Mouse (Mus musculus) fat pad, adult 2 months (tissue): Measurements from ENCODE around the gene Edn1.

Experiments
- DNase-seq: peaks from one replicate; pipeline ENCODE4 v3.0.0-alpha.2; 2011; ENCODE audit warnings: low read depth, low spot score; ENCODE audit errors: extremely low read depth

Gene Edn1

GRCm38 (mm10) chr13:42301161-42301721 lies at the start of gene Edn1:
TSS of gene Edn1 (plus strand) at chr13:42301476.
- no peak for DNase-seq

- no peak for DNase-seq
Observed at GRCm38 (mm10) chr13:42253821-42254220, 47.5 kb upstream of the Edn1 start.

GRCm38 (mm10) chr13:42255105-42255504 lies 46.2 kb upstream of the Edn1 start:
- no peak for DNase-seq

- no peak for DNase-seq
Observed at GRCm38 (mm10) chr13:42258422-42258821, 42.9 kb upstream of the Edn1 start.

- DNase-seq = peak; percentile 25
Observed at GRCm38 (mm10) chr13:42260667-42261066, 40.6 kb upstream of the Edn1 start.

GRCm38 (mm10) chr13:42270051-42270450 lies 31.2 kb upstream of the Edn1 start:
- DNase-seq = no peak

GRCm38 (mm10) chr13:42276774-42277454 lies 24.4 kb upstream of the Edn1 start:
- DNase-seq = no peak

- no peak for DNase-seq
Observed at GRCm38 (mm10) chr13:42277751-42278150, 23.5 kb upstream of the Edn1 start.

GRCm38 (mm10) chr13:42285896-42286295 lies 15.4 kb upstream of the Edn1 start:
- no peak for DNase-seq

GRCm38 (mm10) chr13:42286768-42287167 lies 14.5 kb upstream of the Edn1 start:
- DNase-seq = no peak

- DNase-seq = no peak
Observed at GRCm38 (mm10) chr13:42292593-42292992, 8.7 kb upstream of the Edn1 start.

GRCm38 (mm10) chr13:42298302-42298701 lies 3.0 kb upstream of the Edn1 start:
- DNase-seq = no peak

GRCm38 (mm10) chr13:42298766-42299165 lies 2.5 kb upstream of the Edn1 start:
- no peak for DNase-seq

- no peak for DNase-seq
Observed at GRCm38 (mm10) chr13:42300567-42300966, 709 bp upstream of the Edn1 start.

GRCm38 (mm10) chr13:42301961-42302861 lies 935 bp downstream of the Edn1 start:
- no peak for DNase-seq

GRCm38 (mm10) chr13:42303180-42303929 lies 2.1 kb downstream of the Edn1 start:
- DNase-seq = no peak

GRCm38 (mm10) chr13:42304139-42304538 lies 2.9 kb downstream of the Edn1 start:
- no peak for DNase-seq

GRCm38 (mm10) chr13:42306870-42307800 lies 5.9 kb downstream of the Edn1 start:
- no peak for DNase-seq

- DNase-seq = no peak
Observed at GRCm38 (mm10) chr13:42308368-42309103, 7.3 kb downstream of the Edn1 start.
